Mouse (Mus musculus) cerebellum, adult (tissue): ENCODE data around the gene Rabgap1l.
"Not testable (repeated sequence)": the region's sequence is repeated elsewhere in the genome, so short reads cannot be mapped to it uniquely, and the experiment has no call there.

ENCODE experiments used
- ATAC-seq: cut with Nextera tagmentation; 2 replicates; pipeline ENCODE4 v1.9.2; 2017; ENCODE audit warnings: mild to moderate bottlenecking, moderate library complexity, mixed read lengths; ENCODE audit not compliant: insufficient number of reproducible peaks, low FRiP score, low TSS enrichment

The Rabgap1l gene

DNA sequence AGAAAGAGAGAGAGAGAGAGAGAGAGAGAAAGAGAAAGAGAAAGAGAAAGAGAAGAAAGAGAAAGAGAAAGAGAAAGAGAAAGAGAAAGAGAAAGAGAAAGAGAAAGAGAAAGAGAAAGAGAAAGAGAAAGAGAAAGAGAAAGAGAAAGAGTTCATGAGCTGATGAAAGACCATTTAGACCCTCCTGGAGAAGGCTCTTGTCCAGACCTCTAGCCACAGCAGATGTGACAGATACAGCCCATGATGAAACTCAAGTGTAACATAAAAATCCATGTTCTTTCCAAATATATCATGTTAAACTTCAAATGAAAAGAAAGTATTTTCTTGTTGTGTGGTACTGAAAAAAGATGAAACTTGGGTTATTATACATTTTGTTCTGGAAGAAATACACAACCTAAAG is 189.7 kb downstream of the Rabgap1l start:
- ATAC-seq, result not testable (repeated sequence)

DNA sequence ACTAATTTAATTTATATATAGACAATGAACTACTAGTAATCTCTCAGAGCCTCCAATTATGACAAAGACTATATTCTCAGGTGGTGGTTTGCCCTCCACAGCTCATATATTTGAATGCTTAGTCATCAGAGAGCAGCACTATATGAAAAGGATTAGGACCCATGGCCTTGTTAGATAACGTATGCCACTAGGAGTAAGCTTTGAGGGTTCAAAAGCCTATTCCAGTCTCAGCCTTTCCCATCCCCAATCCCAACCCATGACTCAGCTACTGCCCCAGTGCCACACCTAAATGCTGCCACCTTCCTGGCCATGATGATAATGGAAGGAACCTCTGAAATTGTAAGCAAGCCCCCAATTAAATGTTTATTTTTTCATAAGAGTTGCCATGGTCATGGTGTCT is 195.6 kb downstream of the Rabgap1l start:
- ATAC-seq, result no peak

DNA sequence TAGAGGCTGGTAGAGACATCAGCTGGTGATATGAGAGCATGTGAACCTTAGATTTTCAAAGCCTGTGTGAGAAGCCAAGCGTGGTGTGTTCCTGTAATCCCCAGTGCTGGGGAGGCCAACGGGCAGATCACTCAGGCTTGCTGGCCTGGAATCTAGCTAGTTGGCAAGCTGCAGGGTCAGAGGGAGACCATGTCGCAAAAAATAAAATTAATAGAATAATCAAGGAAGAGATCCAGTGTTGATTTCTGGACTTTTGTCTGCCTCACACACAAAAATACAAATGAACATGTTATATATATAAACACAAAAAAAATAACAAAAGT is 196.1 kb downstream of the Rabgap1l start:
- peak; percentile 45; the same call in 1 of the 2 replicates for ATAC-seq

DNA sequence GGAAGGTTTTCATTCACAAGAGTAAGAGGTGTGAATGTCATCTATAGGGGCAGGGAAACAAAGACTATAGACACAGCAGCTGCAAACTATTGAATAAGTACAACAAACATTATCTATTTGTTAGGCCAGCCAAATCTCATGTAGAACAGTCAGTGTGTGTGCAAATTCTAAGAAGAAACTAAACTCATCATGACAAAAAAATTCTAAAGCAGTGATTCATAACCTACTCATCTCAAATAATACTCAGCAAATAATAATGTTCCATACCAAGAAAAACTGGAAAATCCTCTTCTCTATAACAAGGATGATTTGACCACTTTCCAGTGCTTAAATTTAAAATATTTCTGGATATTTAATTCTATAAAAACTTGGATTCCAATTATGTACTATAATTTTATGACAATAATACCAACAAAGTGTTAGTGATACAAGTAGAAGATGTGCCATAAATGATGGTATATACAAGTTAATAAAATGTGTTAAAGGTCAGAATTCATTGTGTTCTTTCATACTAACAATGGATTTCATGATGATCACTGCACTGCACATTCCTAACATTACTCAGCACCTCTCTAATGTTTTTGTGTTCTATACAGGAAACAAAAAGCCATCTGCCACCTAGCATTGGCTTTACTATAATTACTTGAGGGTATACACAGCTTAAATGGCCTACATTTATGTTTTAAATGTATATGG is 196.6 kb downstream of the Rabgap1l start:
- ATAC-seq, result no peak

DNA sequence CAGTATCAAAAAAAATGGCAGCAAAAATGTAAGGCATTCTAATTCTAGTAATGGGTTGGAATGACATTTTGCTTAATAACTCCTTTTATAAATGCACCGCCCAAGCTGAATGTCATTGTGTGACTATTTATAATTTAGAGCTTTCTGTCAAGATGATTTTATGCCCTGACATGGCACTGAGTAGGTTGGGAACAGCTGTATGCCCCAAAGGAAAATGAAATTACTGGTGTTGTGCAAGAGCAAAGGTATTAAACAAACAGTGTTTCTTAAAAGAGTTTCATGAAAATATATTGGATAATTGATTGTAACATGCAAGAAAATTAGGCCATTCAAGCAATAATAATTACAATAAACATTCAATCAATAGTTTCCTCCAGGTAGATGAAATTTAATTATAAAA is 198.4 kb downstream of the Rabgap1l start:
- ATAC-seq, result no peak

DNA sequence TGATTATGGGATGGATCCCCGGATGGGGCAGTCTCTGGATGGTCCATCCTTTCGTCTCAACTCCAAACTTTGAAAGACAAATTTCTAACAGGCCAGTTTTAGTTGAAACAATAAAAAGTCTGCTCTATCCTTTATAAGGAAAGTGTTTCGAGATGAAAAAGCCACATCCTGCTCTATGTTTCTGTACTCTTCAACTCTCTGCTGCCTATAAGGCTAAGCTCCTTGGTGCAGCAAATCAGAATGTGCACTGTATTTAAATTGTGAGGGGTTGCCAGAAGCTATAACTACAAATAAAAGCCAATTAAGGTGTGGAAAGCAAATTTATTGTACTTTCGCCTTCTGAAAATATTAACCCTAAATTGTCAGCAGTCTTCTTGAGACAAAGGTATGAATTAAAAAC is 198.9 kb downstream of the Rabgap1l start:
- no peak for ATAC-seq

DNA sequence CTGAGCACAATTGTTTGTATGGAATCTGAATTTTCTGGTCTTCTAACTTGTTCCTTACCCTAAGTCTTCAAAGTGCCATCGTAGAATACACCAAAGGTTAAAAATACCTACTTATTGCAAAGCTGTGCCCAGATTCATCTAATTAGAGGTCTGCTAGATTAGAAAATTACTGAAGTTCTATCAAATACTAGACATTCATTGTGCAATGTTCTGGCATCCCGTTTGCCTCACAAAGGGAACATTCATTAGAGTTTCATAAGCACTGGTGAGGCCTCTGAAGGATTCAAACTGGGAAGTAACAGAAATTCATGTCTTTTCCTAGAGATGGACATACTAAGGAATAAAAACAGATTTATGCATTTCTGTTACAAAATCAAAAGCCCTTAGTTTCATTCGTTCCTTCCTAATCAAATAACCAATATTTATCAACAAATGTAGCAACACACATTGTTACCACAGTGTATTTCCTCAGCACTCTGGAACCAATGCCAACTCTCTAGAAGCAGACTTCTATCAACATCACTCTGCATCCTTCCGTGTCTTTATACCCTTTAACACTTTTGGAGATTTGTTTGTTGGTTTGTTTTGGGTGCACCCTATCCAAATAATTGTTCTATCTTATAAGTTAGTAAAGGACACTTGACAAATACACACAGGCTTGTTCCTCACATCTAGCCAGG is 204.0 kb downstream of the Rabgap1l start:
- ATAC-seq, result no peak

DNA sequence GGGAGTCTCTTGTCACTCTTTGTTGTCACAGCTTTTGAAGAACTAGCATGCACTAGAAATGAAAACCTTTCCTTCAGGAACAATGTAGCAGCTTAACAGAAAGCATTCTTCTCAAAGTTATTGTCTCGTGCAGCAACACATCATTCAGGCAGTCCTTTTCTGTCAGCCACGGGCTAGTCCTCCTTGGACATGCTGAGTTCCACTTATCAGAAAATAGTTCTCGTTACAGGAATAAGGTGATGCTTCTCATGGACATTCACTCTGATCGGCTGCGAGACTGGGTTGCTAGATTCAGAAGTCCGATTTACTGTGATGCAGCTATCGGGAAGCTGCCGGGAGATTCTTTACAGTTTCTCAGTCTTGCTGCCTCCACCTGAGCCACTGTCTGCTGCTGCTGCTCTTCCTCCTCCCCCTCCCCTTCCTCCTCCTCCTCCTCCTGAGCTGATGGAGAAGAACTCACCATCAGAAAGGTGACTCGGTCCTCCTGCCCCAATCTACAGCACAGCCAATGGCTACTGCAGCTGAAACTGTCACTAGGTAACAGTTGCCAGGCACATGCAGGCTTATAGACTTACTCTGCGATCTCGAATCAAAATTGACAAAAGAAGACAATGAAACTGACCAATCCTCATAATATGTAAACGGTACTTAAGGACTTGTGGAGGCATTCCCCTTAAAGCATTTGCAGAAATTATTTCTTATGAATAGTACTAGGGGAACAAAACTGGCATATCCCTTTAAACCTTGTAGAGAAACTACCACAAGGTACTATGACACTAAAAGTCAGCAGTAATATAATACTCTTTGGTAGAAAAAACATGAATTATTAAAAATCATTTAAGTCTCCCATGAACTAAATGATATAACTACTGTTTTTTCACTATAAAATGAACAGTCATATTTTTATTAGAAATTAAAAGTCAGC is 213.4 kb downstream of the Rabgap1l start:
- ATAC-seq, result peak; percentile 78; the same call in 1 of the 2 replicates

DNA sequence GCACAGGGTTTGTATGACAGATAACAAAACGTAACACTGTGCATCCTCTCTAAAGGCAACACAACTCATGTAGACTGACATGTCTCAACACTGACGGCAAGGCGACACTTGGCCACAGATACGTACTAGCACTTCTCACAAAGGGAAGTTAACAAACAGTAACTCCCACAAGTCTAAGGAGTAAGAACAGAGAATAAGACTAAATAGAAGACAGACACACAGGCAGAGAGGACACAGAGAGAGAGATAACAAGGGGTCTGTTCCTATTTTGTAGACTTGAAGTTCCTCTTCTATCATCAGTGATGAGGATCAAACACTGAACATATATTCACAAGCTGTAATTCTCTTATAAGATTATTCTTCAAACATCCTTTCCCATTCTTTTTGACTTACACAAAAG is 216.9 kb downstream of the Rabgap1l start:
- no peak for ATAC-seq

DNA sequence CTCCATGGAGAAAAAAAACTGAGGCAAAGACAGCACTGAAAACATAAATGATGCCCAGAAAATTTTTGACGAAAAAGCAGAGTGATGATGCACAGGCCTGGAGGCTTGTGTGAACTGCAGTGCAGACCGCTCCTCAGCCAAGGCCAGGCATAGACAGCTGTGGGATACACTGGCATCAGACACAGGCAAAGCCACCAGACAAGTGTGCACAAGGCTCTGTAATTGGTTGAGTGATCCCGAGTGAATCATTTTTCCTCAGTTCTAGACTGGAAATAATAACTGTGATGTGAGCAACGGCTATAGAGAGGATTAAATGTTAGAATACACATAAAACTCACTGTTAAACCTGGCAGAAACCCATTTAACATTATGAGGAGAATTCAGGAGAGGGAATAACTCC is 219.0 kb downstream of the Rabgap1l start:
- no peak for ATAC-seq

DNA sequence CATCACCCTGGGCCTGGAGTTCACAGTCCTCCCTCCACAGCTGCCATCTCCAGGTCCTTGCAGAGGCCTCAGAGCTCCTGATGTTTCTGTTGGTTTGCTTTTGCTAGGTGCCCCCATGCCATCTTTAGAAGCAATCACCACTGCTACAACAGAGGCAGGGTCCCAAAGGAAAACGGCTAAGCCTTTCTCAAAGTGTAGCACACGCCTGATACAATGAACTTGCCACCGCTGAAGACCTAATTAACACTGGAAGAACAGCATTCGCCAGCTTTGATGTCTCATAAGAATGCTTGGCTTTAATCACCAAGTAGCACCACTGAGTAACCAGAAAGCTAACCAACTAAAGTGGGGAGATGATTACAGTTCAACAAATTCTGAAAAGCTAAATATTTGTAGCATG is 226.6 kb downstream of the Rabgap1l start:
- no peak for ATAC-seq

DNA sequence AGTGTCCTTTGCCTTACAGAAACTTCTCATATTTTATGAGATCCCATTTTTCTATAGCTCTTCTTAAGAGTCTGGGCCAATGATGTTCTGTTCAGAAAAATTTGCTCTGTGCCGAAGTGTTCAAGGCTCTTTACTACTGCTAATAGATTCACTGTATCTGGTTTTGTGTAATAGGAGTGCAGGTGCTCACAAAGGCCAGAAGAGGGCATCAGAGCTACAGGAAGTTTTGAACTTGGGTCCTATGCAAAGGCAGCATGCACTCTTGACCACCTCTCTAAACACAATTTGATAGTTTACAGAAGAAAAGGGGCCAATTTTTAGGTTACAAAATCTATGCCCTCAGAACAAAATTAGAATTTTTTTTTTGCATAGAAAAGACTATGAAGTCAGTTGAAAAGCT is 231.6 kb downstream of the Rabgap1l start:
- ATAC-seq, result no peak

DNA sequence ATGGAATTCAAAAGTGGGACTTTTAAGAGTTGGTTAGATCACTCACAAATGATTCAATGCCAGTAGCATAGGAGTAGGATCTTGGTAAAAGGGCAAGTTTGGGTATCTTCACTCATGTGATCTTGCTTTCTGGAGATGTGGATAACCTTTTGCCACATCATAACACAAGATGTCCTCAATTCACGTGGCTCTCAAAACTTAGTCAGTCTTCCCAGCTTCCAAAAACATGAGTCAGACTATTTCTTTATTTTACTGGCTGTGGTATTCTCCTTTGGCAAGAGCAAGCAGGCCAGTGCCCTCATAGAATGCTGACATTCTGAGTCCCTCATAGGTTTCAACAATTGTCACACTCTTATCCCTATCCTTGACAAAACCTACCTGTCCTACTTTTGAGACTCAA is 242.4 kb downstream of the Rabgap1l start:
- ATAC-seq, result no peak

DNA sequence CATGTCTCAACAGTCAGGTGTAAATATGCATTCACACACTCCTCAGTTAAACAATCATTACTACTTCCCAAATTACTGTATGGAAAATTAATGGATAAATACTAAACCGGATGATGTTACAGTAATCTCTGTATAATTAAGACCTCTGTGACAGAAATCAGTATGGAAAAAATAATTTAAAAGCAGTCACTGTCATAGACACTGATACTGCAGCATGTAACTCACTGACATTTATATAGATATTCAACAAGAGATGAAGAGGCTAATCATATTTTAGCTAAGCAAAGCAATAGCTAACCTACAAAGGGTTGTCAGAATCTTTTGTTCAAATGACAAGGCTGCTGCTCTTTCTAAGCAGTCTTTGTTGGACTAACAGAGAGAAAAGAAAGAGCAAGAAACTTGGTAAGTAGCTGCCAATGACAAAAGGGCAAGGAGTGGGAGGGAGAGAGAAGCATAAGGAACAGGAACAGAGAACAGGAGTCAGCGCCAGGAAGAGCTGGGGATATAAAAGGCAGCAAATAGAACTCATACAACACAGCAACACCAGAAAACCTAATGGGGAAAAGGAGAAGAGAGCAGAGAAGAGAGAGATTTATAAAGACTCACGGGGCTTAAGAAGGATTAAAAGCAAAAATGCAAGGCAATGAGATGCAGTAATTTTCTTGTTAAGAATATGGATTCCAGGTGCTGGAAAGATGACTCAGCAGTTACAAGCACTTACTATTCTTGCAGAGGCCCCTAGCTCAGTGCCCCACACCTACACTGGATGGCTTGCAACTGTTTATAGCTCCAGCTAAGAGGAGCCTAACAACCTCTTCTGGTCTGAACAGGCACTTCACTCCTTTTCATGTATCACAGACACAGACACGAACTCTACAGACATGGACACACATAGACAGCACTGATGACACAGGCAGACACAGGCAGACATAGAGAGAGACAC is 244.8 kb downstream of the Rabgap1l start:
- ATAC-seq, result peak; percentile 40; the same call in 1 of the 2 replicates

DNA sequence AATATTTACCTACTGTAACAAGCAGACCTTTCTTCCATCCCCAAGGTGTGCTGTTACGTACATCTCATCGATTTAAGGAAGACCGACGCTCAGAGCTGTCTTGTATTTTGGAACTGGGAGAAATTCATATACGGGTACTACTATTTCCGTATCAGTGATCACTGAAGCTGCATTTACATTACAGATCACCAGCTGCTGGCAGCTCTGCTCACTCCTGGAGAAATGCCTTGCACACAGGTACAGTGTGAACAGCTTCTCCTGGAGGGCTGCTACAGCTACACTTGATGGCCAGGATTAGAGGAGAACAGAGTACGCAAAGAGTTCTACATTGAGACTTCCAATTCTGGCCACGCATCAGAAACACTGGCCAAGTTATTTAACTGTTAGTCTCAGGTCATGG is 257.4 kb downstream of the Rabgap1l start:
- no peak for ATAC-seq

DNA sequence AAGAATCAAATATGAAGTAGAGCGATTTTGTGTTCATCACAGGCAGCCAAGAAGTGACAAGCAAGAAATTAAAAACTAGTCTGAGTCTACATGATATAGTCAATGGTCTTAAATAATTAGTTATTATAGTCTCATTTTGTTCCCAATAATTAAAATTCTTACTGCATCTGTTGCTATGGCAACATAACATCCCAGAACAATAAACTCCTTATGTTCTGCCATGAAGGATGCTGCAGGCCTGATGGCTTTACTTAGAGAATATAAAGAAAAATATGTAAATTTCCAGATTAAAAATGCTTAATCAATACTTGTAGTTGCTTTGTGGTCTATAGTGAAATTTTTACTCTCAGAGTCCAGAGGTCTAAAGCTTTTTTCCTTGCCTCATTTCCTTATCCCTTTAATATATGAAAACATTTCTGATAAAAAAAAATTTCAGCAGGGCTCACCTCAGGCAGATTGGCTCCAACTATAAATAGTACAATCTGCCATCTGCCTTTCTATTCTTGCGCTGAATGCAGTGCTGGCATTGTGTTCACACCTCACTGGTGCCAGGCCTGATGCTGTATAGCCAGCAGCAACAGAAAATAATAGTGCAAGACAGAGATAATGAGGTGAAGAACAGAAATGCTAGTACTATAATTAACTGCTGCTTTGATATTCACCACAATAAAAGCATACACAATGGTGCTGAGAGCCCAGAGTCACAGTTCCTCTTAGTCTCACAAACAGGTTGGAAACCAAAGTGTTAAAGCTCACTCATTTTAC is 258.3 kb downstream of the Rabgap1l start:
- peak; percentile 99 for ATAC-seq

DNA sequence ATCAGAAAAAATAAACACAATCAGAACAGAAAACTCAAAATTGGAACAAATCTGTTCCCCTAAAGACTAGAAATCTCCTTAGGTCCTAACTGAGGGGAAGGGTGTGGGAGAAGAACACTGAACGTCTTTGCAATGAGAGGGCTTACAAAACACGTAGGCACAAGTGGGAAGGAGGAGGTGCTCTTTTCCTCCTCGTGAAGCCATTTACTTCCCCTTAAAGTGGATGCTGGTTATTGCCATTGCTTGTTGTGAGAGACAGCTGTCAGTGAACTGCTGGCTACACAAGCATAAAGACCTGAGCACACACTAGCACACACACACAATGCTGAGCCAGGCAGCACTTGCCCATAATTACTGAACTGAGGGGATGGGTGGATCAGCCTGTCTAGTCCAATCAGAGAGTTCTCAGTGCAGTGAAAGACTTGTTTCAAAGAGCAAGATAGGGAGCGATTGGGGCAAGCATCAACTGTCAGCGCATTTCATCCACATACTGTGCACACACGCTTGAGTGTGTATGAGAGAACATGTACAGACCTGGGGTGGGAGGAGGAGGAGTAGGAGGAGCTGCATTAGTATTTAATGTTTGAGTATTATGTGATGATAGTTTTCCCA is 259.7 kb downstream of the Rabgap1l start:
- no peak for ATAC-seq

DNA sequence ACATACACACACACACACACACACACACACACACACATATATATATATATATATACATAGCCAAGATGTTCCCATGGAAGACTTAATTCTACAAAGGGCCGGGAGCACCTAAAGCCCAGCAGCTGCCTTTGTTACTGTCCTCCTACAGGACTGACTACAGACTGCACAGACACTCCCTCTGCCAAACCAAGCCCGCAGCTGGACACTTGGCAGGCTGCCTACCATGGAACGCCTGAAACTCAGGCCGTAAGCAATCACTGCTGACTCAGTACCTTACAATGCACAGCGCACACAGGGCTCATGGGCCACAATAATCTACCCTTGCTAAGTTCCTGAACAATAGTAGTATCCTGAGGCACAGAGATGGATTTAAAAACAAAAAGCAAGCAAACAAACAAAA is 261.6 kb downstream of the Rabgap1l start:
- peak; percentile 64; the same call in 1 of the 2 replicates for ATAC-seq

DNA sequence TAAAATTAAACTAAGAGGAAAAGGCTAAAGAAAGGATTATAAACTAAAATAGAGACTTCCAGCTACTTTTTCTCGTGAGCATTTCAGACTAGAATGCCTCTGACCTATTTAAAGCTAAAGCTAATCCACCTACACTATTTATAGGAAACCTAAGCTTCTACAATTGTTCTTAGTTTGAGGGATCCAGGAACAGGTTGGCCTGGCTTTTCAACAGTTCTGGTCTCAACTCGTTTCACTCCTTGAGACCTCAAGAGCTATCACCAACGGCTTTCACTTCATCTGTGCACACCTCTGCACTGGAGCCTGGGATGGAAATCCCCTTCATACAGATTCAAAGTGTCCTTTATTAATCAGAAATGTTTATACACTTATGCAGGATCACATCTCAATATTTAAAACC is 271.1 kb downstream of the Rabgap1l start:
- no peak for ATAC-seq
